Mouse (Mus musculus): ENCODE data around the gene Apobec2. TPM values are rescaled to one million over a fixed set of nuclear protein-coding genes. Genes with fewer than 3 reads are reported as not detected.

The Apobec2 gene
- polyA plus RNA-seq, 1 experiment, result 122 TPM

DNA sequence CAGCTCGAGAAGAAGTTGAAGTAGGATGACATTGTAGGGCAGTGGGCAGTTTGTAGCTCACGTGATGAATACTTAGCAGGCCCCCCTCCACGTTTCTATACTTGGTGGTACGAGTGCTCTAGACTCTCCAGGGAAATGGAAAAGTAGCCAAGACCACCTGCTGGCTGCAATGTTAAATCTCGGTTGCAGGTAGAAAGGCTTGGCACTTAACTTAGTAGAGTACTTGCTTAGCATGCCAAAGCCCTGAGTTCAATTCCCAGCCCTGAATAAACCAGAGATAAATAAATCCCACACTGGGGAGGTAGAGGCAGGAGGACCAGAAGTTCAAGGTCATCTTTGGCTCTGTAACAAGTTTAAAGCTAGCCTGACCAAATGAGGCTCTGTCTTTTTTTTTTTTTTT is 1.7 kb upstream of the Apobec2 start:
- Histone ChIP-seq H3K4me2 (ENCODE audit: low read depth) (no peak overlapping the region), H3ac (ENCODE audit: control insufficient read depth, insufficient read length) (no peak overlapping the region), H3K27me3 (ENCODE audit: control insufficient read depth, insufficient read depth, insufficient read length) (no peaks in the 10 kb centered on the region), H3K36me3 (ENCODE audit: control insufficient read depth, insufficient read depth) (no peaks in the 10 kb centered on the region), H3K79me2 (ENCODE audit: control insufficient read depth, insufficient read depth) (no peaks in the 10 kb centered on the region), H3K4me3 (no peak overlapping the region)
- TF ChIP-seq POLR2A (IDR thresholded peaks at IDR 0.05; ENCODE audit: insufficient read length, low read depth) (no peak), MYOG (IDR thresholded peaks at IDR 0.05; ENCODE audit: control insufficient read depth in 1 of 3, insufficient read depth in 1 of 3, insufficient read length in 2 of 3, low read depth in 2 of 3) (no peak), SRF (IDR thresholded peaks at IDR 0.05; ENCODE audit: control insufficient read depth, insufficient read length, low read depth) (no peak), MAX (IDR thresholded peaks at IDR 0.05; ENCODE audit: low read depth) (no peak), TCF12 (IDR thresholded peaks at IDR 0.05; ENCODE audit: insufficient read depth, poor library complexity, severe bottlenecking) (no peak)

DNA sequence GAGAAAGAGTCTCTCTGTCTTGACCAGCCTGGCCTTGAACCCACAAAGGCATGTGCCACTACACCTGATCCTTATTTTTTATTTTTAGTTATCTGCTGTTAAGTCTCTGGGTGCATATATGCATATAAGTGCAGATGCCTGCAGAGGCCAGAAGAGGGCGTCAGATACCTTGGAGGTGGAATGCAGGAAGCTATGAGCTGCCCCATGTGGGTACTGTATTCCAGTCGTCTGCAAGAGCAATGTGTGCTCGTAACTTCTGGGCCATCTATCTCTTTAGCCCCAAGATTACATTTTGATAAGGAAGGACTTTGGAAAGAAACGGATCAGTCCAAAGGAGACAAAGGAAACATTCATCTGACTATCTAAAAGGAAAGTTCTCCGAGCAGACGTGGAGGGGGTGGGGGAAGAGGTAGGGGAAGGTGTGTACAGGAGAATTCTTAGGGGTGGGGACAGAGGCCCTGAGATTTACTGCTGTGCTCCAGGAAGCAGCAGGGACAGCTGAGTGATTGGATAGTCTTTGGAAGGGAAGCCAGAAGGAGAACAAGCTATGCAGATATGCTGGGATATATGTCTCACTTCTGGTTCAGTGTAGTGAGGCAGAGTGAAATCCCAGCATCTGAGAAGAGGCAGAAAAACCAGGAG is 1.1 kb upstream of the Apobec2 start:
- Histone ChIP-seq H3K36me3 (ENCODE audit: control insufficient read depth, insufficient read depth) (no peaks in the 10 kb centered on the region), H3K4me3 (no peak overlapping the region), H3ac (ENCODE audit: control insufficient read depth, insufficient read length) (no peak overlapping the region), H3K4me2 (ENCODE audit: low read depth) (no peak overlapping the region), H3K79me2 (ENCODE audit: control insufficient read depth, insufficient read depth) (peaks cover 4% of the 10 kb centered on the region), H3K27me3 (ENCODE audit: control insufficient read depth, insufficient read depth, insufficient read length) (no peaks in the 10 kb centered on the region)
- no peak for TF ChIP-seq MAX (IDR thresholded peaks at IDR 0.05; ENCODE audit: low read depth)
- TF ChIP-seq MYOD1 (IDR thresholded peaks at IDR 0.05; ENCODE audit: control insufficient read depth in 1 of 3, insufficient read length in 2 of 3, low read depth in 2 of 3), result no peak
- TF ChIP-seq MYOG (IDR thresholded peaks at IDR 0.05; ENCODE audit: control insufficient read depth in 1 of 3, insufficient read depth in 1 of 3, insufficient read length in 2 of 3, low read depth in 2 of 3), result no peak
- TF ChIP-seq POLR2A (IDR thresholded peaks at IDR 0.05; ENCODE audit: insufficient read length, low read depth), result no peak
- no peak for TF ChIP-seq CEBPB (IDR thresholded peaks at IDR 0.05; ENCODE audit: insufficient read depth, poor library complexity, severe bottlenecking)
- no peak for TF ChIP-seq E2F4 (IDR thresholded peaks at IDR 0.05; ENCODE audit: insufficient read depth)
- TF ChIP-seq TCF3 (IDR thresholded peaks at IDR 0.05; ENCODE audit: insufficient read length, low read depth), result no peak
- TF ChIP-seq USF1 (IDR thresholded peaks at IDR 0.05; ENCODE audit: low read depth), result no peak
- TF ChIP-seq REST (IDR thresholded peaks at IDR 0.05; ENCODE audit: insufficient read depth, insufficient read length), result no peak
- no peak for TF ChIP-seq TCF12 (IDR thresholded peaks at IDR 0.05; ENCODE audit: insufficient read depth, poor library complexity, severe bottlenecking)
- TF ChIP-seq POLR2AphosphoS2 (IDR thresholded peaks at IDR 0.05; ENCODE audit: insufficient read length, low read depth), result no peak
- TF ChIP-seq SRF (IDR thresholded peaks at IDR 0.05; ENCODE audit: control insufficient read depth, insufficient read length, low read depth), result no peak

DNA sequence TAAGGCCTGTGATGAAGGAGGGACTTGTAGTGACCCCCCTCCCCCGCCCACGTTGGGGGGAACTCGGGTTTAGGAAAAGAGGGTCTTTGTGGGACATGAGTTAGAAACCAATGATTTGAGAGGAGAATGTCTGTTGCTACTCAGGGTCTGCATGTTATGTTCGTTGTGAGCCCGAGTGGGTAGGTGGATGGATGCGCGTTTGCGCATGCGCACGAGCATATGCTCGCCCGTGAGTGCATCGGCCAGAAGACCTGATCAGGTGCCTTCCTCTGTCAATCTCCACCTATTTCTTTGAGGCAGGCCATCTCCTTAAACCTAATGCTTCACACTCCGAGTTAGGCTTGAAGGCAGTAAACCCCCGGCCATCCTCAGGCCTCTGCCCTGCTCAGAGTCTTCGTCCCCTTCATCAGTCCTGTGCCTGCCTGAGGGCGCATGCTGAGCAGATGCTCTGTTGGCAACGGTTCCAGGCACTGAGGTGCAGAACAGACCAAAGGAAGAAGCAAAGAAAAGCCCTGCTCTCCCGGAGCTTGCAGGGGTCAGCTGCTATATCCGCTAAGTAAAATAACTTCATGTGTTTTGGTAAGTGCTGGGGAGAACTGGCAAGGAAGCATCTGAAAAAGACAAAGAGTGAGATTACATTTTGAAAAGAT is 401 bp upstream of the Apobec2 start:
- Histone ChIP-seq H3K27me3 (ENCODE audit: control insufficient read depth, insufficient read depth, insufficient read length) (no peaks in the 10 kb centered on the region), H3K36me3 (ENCODE audit: control insufficient read depth, insufficient read depth) (no peaks in the 10 kb centered on the region), H3ac (ENCODE audit: control insufficient read depth, insufficient read length) (no peak overlapping the region), H3K79me2 (ENCODE audit: control insufficient read depth, insufficient read depth) (peaks cover 8% of the 10 kb centered on the region), H3K4me3 (peak overlapping the region; percentile 21), H3K4me2 (ENCODE audit: low read depth) (peak overlapping the region; percentile 32)
- TF ChIP-seq TCF12 (IDR thresholded peaks at IDR 0.05; ENCODE audit: insufficient read depth, poor library complexity, severe bottlenecking), result no peak

DNA sequence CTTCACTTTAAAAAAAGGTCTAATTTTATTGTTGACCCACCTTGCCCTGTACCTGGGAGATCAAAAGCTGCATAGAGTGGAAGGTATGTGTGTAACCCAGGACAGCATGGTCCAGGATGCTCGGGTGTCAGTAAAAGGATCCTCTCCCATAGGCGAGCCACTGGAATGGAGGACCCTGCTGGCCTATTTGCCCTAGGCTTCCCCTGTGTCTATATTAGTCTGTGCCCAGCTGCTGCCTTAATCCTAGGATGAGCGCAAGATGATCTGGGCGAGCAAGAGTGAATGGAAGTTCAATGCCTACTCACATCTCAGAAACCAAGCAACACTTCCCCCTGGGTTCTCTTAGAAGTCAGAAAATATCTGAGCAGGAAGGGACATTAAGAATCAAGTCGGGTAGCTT is 1.7 kb downstream of the Apobec2 start:
- H3K79me2 ChIP-seq (ENCODE audit: control insufficient read depth, insufficient read depth), result peaks cover 8% of the 10 kb centered on the region
- H3ac ChIP-seq (ENCODE audit: control insufficient read depth, insufficient read length), result no peak overlapping the region
- H3K4me2 ChIP-seq (ENCODE audit: low read depth), result peak overlapping the region; percentile 69
- H3K4me3 ChIP-seq, result peak overlapping the region; percentile 21
- no peaks in the 10 kb centered on the region for H3K36me3 ChIP-seq (ENCODE audit: control insufficient read depth, insufficient read depth)
- no peaks in the 10 kb centered on the region for H3K27me3 ChIP-seq (ENCODE audit: control insufficient read depth, insufficient read depth, insufficient read length)
- TF ChIP-seq TCF12 (IDR thresholded peaks at IDR 0.05; ENCODE audit: insufficient read depth, poor library complexity, severe bottlenecking), result no peak
- TF ChIP-seq TCF3 (IDR thresholded peaks at IDR 0.05; ENCODE audit: insufficient read length, low read depth), result no peak
- peak in 1 of 3 experiments; percentile 53 for TF ChIP-seq MYOG (IDR thresholded peaks at IDR 0.05; ENCODE audit: control insufficient read depth in 1 of 3, insufficient read depth in 1 of 3, insufficient read length in 2 of 3, low read depth in 2 of 3)
- peak in 1 of 3 experiments; percentile 56 for TF ChIP-seq MYOD1 (IDR thresholded peaks at IDR 0.05; ENCODE audit: control insufficient read depth in 1 of 3, insufficient read length in 2 of 3, low read depth in 2 of 3)

DNA sequence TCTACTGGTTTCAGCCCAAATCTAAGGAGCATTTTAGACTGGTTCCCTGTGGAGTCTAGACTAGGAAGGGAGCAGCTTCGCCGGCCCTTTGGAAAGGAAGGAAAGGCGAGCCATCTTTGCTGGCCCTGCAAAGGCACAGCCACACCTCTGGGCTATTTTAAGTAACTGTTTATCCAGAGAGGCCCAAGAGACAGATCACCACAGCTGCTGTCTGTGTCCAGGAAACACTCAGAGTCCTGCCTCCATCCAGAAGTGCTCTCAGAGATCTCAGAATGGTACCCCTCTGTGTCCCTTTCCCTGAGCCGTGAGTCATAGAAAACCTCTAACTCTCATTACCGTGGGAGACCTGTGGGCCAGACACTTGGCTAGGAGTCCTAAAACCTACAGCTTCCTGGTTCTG is 2.3 kb downstream of the Apobec2 start:
- no peak for TF ChIP-seq E2F4 (IDR thresholded peaks at IDR 0.05; ENCODE audit: insufficient read depth)
- TF ChIP-seq TCF12 (IDR thresholded peaks at IDR 0.05; ENCODE audit: insufficient read depth, poor library complexity, severe bottlenecking), result peak; percentile 29
- peak in 2 of 3 experiments; percentile 63 to 71 for TF ChIP-seq MYOG (IDR thresholded peaks at IDR 0.05; ENCODE audit: control insufficient read depth in 1 of 3, insufficient read depth in 1 of 3, insufficient read length in 2 of 3, low read depth in 2 of 3)
- TF ChIP-seq MYOD1 (IDR thresholded peaks at IDR 0.05; ENCODE audit: control insufficient read depth in 1 of 3, insufficient read length in 2 of 3, low read depth in 2 of 3), result peak; percentile 83 to 89 (median 84)
- Histone ChIP-seq H3K36me3 (ENCODE audit: control insufficient read depth, insufficient read depth) (no peaks in the 10 kb centered on the region), H3ac (ENCODE audit: control insufficient read depth, insufficient read length) (no peak overlapping the region), H3K27me3 (ENCODE audit: control insufficient read depth, insufficient read depth, insufficient read length) (no peaks in the 10 kb centered on the region), H3K79me2 (ENCODE audit: control insufficient read depth, insufficient read depth) (peaks cover 8% of the 10 kb centered on the region), H3K4me2 (ENCODE audit: low read depth) (peak overlapping the region; percentile 69), H3K4me3 (peak overlapping the region; percentile 21)

Data from myocyte (in vitro differentiated cells).